Mouse (Mus musculus): ENCODE results near the gene Mettl21c.
"Not testable (repeated sequence)": the region's sequence is repeated elsewhere in the genome, so short reads cannot be mapped to it uniquely, and the experiment has no call there.

Mettl21c gene

DNA sequence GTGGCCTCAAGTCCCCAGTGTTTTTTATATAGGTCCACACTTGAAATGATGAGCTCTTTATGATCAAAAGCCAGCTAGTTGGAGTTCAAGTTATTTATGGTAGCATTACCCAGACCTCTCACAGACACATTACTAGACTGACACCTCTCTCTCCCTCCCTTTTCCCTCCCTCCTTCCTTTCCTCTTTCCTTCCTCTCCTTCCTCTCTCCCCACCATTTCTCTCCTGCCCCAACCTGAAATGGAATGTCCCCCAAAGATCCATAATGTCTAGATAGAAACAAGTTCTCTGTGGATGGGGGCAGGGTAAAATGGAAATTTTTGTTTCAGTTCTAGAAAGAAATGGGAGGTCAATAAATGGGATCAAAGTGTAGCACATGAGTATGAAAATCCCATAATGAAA is at the start of gene Mettl21c:
TSS of gene Mettl21c (minus strand) at position 101 of the 400 bp plus-strand sequence.
- no peak for DNase-seq (ENCODE audit: low read depth, low spot score)

DNA sequence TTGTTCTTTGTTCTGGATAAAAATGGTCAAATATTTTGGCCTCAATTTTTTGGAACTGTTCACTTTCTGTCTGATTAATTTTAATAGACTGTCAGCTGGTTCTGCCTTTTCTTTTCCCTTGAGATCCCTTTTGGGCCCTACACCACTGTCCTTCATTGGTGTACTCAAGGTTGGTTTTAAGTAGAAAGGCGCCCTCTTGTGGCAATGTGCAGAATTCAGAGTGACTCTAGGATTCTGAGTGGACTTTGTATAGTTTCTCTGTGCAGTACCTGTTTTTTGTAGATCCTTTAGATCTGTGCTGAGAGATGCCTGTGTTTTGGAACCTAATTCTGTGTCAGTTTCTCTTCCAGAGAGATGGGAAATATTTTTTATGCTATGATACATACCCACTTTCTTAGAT is 44.8 kb upstream of the Mettl21c start:
- DNase-seq (ENCODE audit: low read depth, low spot score): peak; percentile 68

DNA sequence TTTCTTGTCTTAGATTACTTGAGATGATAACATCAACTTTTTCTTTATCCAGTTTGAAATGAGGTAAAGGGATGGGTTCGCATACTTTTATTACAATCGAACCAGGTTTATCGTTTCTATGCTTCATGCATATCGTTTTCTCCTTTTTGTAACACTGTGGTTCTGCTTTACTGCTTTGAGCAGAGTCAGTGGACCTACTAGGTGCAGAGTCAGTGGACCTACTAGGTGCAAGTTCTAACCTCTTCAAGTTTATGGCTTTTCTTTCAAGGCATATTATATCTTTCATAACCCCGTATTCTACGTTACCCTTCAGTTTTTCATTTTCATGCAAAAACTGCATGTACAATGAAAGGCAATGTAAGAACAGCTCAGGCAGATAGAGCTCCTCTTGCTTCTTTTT is 43.6 kb upstream of the Mettl21c start:
- DNase-seq (ENCODE audit: low read depth, low spot score): no peak

DNA sequence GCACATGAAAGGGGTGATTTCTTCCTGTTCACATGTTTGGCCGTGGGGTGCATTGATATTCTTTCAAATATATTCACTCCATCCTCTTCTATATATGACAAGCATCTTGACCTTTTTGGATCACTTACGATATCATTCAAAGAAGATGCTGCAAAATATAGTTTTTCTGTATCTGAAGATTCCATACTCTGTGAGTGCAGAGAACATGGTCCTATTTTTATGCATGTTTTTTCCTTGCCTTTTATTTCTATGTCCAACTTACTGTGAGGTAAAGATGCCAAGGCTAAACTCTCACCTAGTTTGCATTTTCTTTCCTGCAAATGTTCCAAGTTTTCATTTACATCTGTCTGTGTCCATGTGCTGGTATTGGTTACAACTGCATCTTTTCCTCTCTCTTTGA is 42.0 kb upstream of the Mettl21c start, which contains the start of gene Gm8251:
TSS of gene Gm8251 (minus strand) at position 101 of the 400 bp plus-strand sequence.
- DNase-seq (ENCODE audit: low read depth, low spot score): no peak

DNA sequence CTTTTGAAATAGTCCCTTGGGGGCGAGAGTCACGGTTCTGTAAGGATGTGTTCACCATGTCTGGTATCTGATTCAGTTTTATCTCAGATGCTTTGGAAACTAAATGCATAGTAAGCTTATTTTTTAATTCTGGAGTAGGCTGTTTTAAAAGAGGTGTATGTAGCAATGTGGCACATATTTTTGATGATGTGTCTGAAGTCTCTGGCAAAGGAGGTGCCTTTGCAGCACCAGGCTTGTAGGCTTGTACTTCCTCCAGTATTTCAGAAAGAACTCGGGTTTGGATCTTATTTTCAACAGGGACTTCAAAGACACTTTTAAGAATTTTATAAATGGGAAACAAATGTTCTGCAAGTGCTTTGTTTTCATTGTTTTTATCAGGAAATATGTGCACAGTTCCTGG is 38.0 kb upstream of the Mettl21c start:
- DNase-seq (ENCODE audit: low read depth, low spot score): no peak

DNA sequence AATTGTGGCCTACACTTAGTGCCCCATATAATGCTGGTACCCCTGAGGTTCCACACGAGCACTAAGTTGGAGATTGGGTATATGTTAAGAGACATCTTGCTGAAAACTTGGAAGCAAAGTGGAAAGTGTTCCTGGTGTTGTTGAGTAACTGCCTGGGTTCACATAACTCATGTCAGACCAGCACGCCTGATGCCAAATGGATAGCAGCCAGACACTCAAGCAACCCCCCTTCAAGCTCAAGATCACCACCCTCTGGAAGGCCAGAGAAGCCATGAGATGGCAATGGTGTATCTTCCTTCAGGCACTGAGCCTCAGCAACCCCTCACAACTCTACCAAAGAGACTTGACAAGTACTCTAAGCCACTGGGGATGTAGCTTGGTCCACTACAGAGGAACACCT is 26.7 kb upstream of the Mettl21c start:
- no peak for DNase-seq (ENCODE audit: low read depth, low spot score)

DNA sequence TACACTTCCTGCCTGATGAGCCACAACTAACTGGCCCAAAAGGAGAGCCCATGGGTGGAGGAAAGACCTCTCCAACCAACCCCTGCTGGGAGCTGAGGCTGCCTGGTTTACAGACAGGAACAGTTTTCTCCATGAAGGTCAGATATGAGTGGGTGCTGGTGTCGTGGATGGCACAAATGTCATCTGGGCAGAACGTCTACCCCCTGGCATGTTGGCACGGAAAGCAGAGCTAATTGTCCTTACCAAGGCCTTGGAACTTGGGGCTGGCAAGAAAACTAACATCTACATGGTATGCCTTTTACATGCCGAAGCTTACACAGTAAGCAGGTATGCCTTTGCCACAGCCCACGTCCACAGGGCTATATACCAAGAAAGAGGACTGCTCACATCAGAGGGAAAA is 25.9 kb upstream of the Mettl21c start:
- not testable (repeated sequence) for DNase-seq (ENCODE audit: low read depth, low spot score)

DNA sequence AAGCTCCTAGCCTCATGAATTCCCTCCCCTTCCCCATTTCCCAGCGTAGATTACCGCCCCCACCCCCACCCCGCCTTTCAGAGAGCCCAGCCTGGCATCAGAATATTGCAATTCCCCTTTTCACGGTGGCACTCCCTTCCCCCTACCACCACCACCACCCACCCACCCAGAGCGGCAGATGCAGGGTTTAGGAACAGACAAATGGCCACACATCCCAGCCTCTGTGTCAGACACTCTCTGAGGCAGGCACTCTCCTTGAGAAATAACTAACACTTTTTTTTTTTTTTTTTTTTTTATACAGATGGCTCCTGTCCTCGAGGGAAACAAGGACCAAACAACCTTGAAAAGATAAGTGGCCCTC is 22.7 kb upstream of the Mettl21c start:
- no peak for DNase-seq (ENCODE audit: low read depth, low spot score)

DNA sequence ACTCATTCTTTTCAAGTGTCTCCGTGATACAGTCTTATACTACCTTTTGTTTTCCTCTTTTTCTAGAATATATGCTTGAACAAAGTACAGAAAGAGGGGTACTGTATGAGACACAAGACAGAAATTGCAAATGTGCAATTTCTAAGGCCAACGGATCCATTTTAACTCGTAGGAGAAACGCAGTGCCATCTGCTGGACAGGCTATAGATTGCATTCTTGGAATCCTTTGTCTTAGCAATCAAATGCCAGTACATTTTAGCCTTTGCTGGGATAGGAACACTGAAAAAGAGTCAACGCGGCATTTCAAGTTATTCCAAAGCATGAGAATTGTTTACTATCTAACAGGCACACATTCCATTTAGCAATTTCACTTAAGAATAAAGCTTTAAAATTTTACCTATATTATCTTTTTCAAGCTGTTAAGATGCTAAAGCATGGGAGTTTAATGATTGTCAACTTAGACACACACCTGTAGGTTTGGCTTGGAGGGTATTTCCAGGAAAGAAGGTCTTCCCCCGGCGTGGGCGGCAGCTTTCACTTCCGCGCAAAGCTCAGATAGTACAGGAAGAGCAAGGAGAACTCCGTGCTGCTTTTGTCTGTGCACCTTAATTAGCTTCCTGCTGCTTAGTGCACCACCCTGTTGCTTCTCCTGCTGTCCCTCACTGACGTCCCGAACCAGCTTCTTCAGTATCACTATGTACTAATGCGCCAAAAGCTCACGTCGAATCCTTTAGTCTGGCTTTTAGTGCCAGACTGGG is 22.1 kb upstream of the Mettl21c start:
- peak; percentile 80 for DNase-seq (ENCODE audit: low read depth, low spot score)

DNA sequence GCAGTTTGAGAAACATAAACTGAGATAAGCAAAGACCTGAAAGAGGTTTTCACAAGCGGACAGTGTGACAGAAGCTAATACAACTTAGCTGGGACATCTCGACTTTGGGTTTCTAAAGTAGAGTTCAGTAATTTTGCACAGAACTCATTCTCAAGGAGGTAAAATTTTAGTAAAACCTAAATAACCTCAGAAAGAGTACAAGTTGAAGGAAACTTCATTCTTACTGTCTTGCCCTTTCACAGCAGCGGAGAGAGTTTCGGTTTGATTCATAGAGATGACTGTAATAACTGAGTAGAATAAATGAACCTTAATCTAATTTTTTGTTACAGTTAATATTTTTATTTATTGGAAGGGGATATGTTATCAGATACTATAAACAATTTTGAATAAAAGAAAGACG is 13.1 kb upstream of the Mettl21c start:
- no peak for DNase-seq (ENCODE audit: low read depth, low spot score)

DNA sequence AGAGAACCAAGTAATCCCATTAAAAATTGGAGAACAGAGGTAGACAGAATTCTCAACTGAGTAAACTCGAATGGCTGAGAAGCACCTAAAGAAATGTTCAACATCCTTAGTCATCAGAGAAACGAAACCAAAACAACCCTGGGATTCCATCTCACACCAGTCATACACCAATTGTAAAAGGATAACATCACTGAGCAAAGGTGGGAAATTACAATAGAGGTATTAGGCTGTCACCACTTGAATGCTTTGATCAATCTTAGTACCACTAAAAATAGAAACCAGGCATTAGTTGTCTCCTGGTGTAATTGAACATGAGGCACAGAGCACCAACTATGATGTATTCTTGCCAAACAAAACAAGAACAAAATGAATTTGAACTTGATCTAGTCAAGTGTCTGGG is 12.4 kb upstream of the Mettl21c start:
- no peak for DNase-seq (ENCODE audit: low read depth, low spot score)

DNA sequence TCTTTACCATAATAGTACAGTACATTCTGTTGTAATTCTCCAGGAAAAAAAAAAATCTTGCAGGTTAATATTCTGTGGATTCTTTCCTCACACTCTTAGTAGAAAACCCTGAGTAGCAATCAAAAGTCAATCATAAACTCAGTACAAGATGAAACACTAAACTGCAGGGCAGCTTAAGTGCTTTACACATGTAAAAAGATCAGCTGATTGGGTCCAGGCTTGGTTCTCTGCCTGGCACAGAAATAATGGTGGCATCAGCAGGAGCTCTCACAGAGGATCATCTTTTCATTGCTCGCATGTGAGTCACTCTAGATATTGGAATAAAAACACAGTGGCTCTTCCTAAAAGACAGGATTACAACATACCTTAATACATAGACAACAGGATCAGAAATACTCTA is 7.8 kb upstream of the Mettl21c start:
- no peak for DNase-seq (ENCODE audit: low read depth, low spot score)

DNA sequence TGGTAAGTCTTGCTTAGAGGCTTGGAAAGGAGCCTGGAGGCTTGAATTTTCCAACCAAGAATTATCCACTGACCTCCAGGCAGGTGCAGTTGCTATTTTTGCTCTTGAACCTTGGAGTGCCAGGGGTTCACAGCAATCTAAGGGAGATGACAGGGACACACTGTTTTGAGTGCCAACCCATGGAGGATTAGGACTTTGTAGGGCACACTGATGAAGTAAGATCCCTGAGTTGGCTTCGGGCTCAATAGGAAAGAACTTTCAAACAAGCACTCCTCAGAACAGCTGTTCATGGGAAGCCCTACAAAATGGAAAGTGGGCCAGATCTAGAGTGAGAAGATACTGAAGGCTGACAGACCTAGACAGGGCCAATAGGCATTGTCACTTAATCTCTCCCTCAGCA is 2.8 kb upstream of the Mettl21c start:
- no peak for DNase-seq (ENCODE audit: low read depth, low spot score)

DNA sequence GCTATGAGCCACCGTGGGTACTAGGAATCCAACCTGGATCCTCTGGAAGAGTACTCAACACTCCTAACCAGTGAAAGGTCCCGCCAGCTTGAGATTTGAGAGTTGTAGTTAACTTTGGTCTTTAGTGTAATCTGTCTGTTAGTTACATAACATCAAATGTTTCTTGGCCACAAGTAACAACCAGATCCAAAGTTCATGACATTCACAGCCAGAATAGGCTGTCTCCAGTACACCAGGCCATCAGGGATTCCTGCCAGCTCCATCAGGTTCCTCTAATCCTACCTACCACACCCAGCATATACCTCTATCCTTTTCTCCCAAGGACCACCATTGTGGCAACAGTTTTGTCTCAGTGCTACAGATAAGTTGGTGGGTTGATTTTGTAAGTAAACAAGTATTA is 4.3 kb downstream of the Mettl21c start:
- no peak for DNase-seq (ENCODE audit: low read depth, low spot score)

DNA sequence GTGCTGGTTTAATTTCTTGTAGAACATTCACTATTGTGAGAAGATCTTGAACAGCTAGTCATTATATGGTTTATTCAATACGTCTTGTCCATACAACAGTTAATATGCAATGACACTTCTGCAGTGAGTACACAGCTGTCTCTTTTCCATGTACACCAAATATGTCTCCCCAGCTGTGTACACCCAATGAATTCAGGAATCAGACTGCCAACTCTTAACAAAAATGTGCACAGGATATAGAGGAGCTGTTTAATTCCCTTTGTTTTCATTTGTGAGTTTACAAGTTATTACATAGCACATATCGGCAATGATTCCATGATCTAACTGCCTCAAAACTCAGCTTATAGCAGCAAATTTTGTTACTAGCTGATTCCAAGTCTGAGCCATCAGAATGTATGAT is 15.3 kb downstream of the Mettl21c start:
- DNase-seq (ENCODE audit: low read depth, low spot score): no peak

DNA sequence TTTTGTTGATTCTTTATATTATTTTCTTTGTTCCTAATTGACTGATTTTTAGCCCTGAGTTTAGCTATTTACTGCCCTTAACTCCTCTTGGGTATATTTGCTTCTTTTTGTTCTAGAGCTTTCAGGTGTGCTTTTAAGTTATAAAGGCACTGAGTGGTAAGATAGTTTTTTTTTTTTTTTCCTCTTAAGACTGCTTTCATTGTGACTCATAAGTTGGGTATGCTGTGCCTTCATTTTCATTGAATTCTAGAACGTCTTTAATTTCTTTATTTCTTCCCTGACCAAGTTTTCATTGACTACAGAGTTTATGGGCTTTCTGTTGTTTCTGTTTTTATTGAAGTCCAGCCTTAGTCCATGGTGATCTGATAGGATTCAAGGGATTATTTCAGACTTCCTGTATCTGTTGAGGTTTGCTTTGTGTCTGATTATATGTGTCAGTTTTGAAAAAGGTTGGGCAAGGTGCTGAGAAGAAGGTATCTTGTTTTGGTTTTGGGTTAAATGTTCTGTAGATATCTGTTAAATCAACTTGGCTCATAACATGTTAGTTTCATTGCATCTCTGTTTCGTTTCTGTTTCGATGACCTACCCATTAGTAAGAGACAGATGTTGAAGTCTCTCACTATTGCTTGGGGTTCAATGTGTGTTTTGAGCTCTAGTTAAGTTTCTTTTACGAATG is 22.8 kb downstream of the Mettl21c start:
- peak; percentile 10 for DNase-seq (ENCODE audit: low read depth, low spot score)

DNA sequence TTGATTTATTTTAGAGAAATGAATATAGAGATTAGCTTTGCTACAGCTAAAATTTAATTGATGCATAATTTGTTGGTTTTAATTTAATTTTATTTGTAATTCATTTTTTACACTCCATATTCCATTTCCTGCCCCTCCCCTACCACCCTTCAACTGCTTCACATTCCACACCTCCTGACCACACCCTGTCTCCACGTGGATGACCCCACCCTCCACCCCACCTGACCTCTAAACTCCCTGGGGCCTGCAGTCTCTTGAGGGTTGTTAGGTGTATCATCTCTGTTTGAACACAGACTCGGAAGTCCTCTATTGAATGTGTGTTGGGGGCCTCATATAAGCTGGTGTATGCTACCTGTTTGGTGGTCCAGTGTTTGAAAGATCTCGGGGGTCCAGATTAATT is 48.7 kb downstream of the Mettl21c start:
- DNase-seq (ENCODE audit: low read depth, low spot score): no peak

DNA sequence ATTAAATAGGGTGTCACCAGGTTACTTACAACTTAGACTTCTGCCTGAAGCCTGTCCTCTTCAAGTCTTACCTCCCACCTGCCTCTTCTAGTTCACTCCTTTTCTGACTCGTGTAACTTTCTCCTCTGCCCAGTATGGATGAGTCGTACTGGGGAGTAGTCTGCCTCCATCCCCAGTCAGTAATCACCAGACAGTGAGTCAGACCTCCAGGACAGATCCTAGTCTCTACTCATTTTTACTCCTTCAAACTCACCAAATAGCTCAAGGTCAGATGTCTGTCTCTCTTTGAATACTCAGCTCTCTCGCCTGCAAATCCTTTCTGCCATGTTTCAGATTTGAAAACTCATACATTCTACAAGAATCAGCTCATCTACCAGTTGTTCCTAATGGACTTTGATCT is 50.5 kb downstream of the Mettl21c start:
- DNase-seq (ENCODE audit: low read depth, low spot score): no peak

DNA sequence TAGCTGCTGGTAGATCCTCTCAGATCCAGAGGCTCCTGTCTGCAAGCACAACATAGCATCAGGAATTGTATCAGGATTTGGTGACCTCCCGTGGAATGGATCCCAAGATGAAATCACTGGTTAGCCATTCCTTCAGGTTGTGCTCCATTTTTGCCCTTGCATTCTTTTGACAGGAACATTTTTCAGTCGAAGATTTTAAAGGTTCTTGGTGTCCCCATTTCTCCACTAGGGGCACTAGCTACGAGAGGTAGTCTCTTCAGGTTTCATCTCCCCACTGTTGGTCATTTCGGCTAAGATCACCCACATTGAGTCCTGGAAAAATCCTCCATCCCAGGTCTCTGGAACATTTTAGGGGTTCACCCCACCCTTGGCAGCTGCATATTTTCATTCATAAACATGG is 53.1 kb downstream of the Mettl21c start:
- peak; percentile 16 for DNase-seq (ENCODE audit: low read depth, low spot score)

DNA sequence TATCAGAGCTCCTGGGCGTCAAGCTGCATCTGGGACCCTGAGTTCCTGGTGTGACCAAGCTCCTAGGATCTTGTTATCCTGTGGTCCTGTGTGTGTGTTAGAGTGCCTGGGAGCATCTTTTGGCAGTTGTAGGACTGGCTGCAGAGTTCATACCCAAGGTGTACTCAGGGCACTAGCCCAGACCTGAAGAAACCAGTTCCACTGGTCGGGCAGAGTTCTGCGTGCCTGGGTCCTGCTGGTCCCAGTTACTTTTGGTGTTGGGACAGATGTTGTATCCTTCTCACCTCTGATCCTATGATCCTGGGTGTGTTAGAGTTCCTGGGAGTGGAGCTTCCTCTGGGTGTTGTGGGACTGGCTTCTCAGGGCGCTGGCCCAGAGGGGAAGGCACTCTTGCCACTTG is 55.5 kb downstream of the Mettl21c start:
- no peak for DNase-seq (ENCODE audit: low read depth, low spot score)

All from CD4-positive helper T cell, adult 2 months (primary cell).